8 mouse cellular contexts compared by ENCODE assay signal in genomic region chr10:112928452-112929221, GRCm38 (mm10). TPM values are rescaled to one million over a fixed set of nuclear protein-coding genes. Genes with fewer than 3 reads are reported as not detected.
DNase-seq lines count a peak whose midpoint lies in the region; ATAC-seq lines count a peak whose summit lies in the region.

Atxn7l3b (minus strand) TSS chr10:112929001.

- under 1% methylated on average over 69 of the region's 70 CpGs for WGBS in forebrain, embryonic 14.5 days
- WGBS in neural tube, embryonic 15.5 days, result under 1% methylated on average over 70 of the region's 70 CpGs

- peak; percentile 87 for DNase-seq in ES-CJ7 (ENCODE audit: low read depth, low spot score)
- peak; percentile 95 for DNase-seq in cerebellum, adult 11 months
- peak; percentile 92 for DNase-seq in forebrain, embryonic 14.5 days (ENCODE audit: low spot score)
- peak; percentile 98 to 99 for DNase-seq in heart, postnatal 14 days
- peak; percentile 95 for DNase-seq in layer of hippocampus, adult 11-12 months (ENCODE audit: low spot score)
- DNase-seq in lung, adult 18-20 months, result peak; percentile 94 to 95
- peak; percentile 93 for DNase-seq in testis, postnatal 14 days (ENCODE audit: low spot score)

- peak within 1 kb of the TSS; percentile 81 for H3K4me3 ChIP-seq in forebrain, embryonic 14.5 days (ENCODE audit: low read depth, low read length)
- H3K4me3 ChIP-seq in neural tube, embryonic 15.5 days (replicated peaks), result peak within 1 kb of the TSS; percentile 55

- H3K27ac ChIP-seq in forebrain, embryonic 14.5 days (ENCODE audit: low read depth, low read length), result peak within 1 kb of the TSS; percentile 94
- peak within 1 kb of the TSS; percentile 94 for H3K27ac ChIP-seq in neural tube, embryonic 15.5 days (replicated peaks)

- peak; percentile 100 for ATAC-seq in forebrain, embryonic 14.5 days
- peak; percentile 100 for ATAC-seq in neural tube, embryonic 15.5 days (ENCODE audit: low FRiP score)

- H3K9ac ChIP-seq in forebrain, embryonic 14.5 days (ENCODE audit: low read length), result peak within 1 kb of the TSS; percentile 93
- H3K9ac ChIP-seq in neural tube, embryonic 15.5 days (replicated peaks), result peak within 1 kb of the TSS; percentile 88

- H3K4me2 ChIP-seq in forebrain, embryonic 14.5 days (ENCODE audit: low read length), result peak within 1 kb of the TSS; percentile 73
- H3K4me2 ChIP-seq in neural tube, embryonic 15.5 days, result peak within 1 kb of the TSS; percentile 70

- intact Hi-C loops in heart, postnatal 14 days (cut with DNase I), result loop anchor here (10.0 kb wide), 1 partner anchor 954 kb away; the partner anchor contains the start of gene Krr1

- no peaks in the 10 kb centered on the region for H3K9me3 ChIP-seq in forebrain, embryonic 14.5 days (replicated peaks; ENCODE audit: control insufficient read depth, low read length)
- H3K9me3 ChIP-seq in neural tube, embryonic 15.5 days (replicated peaks), result no peaks in the 10 kb centered on the region

- H3K4me1 ChIP-seq in forebrain, embryonic 14.5 days (ENCODE audit: control insufficient read depth, insufficient read depth, low read length), result peaks cover 24% of the 10 kb centered on the region
- peaks cover 33% of the 10 kb centered on the region for H3K4me1 ChIP-seq in neural tube, embryonic 15.5 days

- H3K27me3 ChIP-seq in forebrain, embryonic 14.5 days (replicated peaks; ENCODE audit: control insufficient read depth, insufficient read depth, low read length), result no peaks in the 10 kb centered on the region
- no peaks in the 10 kb centered on the region for H3K27me3 ChIP-seq in neural tube, embryonic 15.5 days (replicated peaks)

- peaks cover 26% of the 10 kb centered on the region for H3K36me3 ChIP-seq in forebrain, embryonic 14.5 days (ENCODE audit: control insufficient read depth, insufficient read depth, low read length)
- peaks cover 18% of the 10 kb centered on the region for H3K36me3 ChIP-seq in neural tube, embryonic 15.5 days

RNA-seq across cellular contexts. Expression of gene Atxn7l3b, which starts in this region (rescaled TPM):
- polyA plus RNA-seq in forebrain, embryonic 14.5 days (2014; fragmentation: Nextera tagmentation; extraction: Ambion mirVana), result 264 and 284 TPM in 2 replicates
- total RNA-seq in heart, postnatal 14 days (2021), result 10 to 100 TPM; 42.3 to 43.8 TPM
- polyA plus RNA-seq in neural tube, embryonic 15.5 days (2015; fragmentation: Nextera tagmentation; extraction: Ambion mirVana), result 353 and 375 TPM in 2 replicates

Comparison
In these comparisons a context has a peak if more than half of its experiments do, and no peak if none do; other contexts are left out.
1. Peak in every context shown above with its lines: DNase-seq, ATAC-seq, H3K4me3 ChIP-seq and H3K27ac ChIP-seq.